Mouse (Mus musculus): Measurements from ENCODE around the gene Gm43518.

Gm43518 gene

GRCm38 (mm10) chr5:123933957-123934591 is 6.9 kb downstream of the Gm43518 start:
- no peak for DNase-seq

- no peak for DNase-seq
These were observed 8.7 kb downstream of the Gm43518 start for GRCm38 (mm10) chr5:123935931-123936330.

- no peak for DNase-seq
These were observed 11.3 kb downstream of the Gm43518 start for GRCm38 (mm10) chr5:123938479-123938878.

GRCm38 (mm10) chr5:123946546-123946945 is 19.3 kb downstream of the Gm43518 start:
- no peak for DNase-seq

- DNase-seq, result peak; percentile 43
These were observed 20.0 kb downstream of the Gm43518 start for GRCm38 (mm10) chr5:123947041-123947761.

- no peak for DNase-seq
These were observed 25.3 kb downstream of the Gm43518 start for GRCm38 (mm10) chr5:123952365-123953045.

GRCm38 (mm10) chr5:123957213-123957612 is 30.0 kb downstream of the Gm43518 start:
- DNase-seq, result no peak

GRCm38 (mm10) chr5:123959018-123959417 is 31.8 kb downstream of the Gm43518 start:
- no peak for DNase-seq

GRCm38 (mm10) chr5:123960129-123960528 is 32.9 kb downstream of the Gm43518 start:
- DNase-seq, result no peak

GRCm38 (mm10) chr5:123961046-123961445 is 33.8 kb downstream of the Gm43518 start:
- no peak for DNase-seq

GRCm38 (mm10) chr5:123964208-123964607 is 37.0 kb downstream of the Gm43518 start:
- DNase-seq, result no peak

- DNase-seq, result no peak
These were observed 39.5 kb downstream of the Gm43518 start for GRCm38 (mm10) chr5:123966759-123967158.

- no peak for DNase-seq
These were observed 41.2 kb downstream of the Gm43518 start for GRCm38 (mm10) chr5:123968468-123968867.

GRCm38 (mm10) chr5:123969216-123969615 is 42.0 kb downstream of the Gm43518 start:
- no peak for DNase-seq

GRCm38 (mm10) chr5:123970576-123970975 is 43.4 kb downstream of the Gm43518 start:
- DNase-seq, result no peak

- no peak for DNase-seq
These were observed 45.2 kb downstream of the Gm43518 start for GRCm38 (mm10) chr5:123972453-123972852.

GRCm38 (mm10) chr5:123973299-123974178 is 46.3 kb downstream of the Gm43518 start, which contains the start of gene Hip1r:
Gene Hip1r (plus strand): TSS chr5:123973628.
- DNase-seq, result peak; percentile 75

- DNase-seq, result no peak
These were observed 46.9 kb downstream of the Gm43518 start for GRCm38 (mm10) chr5:123974179-123974485.

GRCm38 (mm10) chr5:123974616-123975111 is 47.4 kb downstream of the Gm43518 start:
- peak; percentile 21 for DNase-seq

- no peak for DNase-seq
These were observed 48.5 kb downstream of the Gm43518 start for GRCm38 (mm10) chr5:123975668-123976180.

- DNase-seq, result no peak
These were observed 50.0 kb downstream of the Gm43518 start for GRCm38 (mm10) chr5:123977231-123977630.

- DNase-seq, result no peak
These were observed 50.9 kb downstream of the Gm43518 start for GRCm38 (mm10) chr5:123978131-123978530.

Measured in cerebellum, adult 8-10 months (tissue).